27 mouse cellular contexts compared by ENCODE assay signal in the genomic region with DNA sequence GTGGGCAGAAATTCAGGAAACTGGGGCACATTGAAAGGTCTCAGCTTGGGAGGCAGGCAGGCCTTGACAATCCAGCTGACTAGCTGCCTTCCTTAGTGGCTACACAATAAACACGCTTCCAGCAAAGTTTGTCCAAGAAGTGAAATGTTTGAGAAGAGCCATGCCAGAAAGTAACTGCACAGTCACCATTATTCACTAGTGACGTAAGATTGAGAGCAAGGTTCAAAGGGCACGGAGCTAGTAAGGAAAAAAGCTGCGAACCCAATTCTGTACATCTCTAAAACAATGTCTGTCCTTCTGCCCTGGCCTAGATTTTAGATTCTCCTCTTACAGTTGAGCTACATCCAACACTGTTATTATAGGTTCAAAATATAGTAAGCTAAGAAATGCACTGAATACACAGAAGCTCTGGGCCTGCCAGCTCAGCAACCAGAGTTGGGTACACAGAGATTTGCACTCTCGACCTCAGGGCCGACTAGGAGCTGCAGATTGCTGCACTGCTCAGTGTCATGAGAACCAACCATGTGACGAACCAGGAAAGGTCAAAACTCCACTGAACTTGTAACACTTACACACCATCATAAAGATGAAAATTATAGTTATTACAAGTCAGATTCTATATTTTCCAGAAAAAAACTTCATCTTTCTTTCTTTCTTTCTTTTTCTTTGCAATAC. TPM values are rescaled to one million over a fixed set of nuclear protein-coding genes. Genes with fewer than 3 reads are reported as not detected.
DNase-seq lines count a peak whose midpoint lies in the region; ATAC-seq and TF ChIP-seq lines count a peak whose summit lies in the region.
"Had no signal": no experiment of that assay in that cellular context is flagged by ENCODE, and none has a peak within 500 bp of the region (broad histone marks: within the 10 kb centered on the region; RNA-seq: fewer than 3 reads in every experiment).

No protein-coding gene starts in this region.

- no peak overlapping the region for H3K4me3 ChIP-seq in kidney, embryonic 15.5 days (replicated peaks)
- no peak overlapping the region for H3K4me3 ChIP-seq in liver, embryonic 12.5 days
- no peak overlapping the region for H3K4me3 ChIP-seq in liver, embryonic 16.5 days (ENCODE audit: low read depth, low read length)
- no peak overlapping the region for H3K4me3 ChIP-seq in lung, postnatal 0 days (ENCODE audit: low read depth, low read length)
- H3K4me3 ChIP-seq: embryonic facial prominence, embryonic 12.5 days; forebrain, embryonic 10.5 days; hindbrain, embryonic 10.5 days; hindbrain, embryonic 15.5 days; left cerebral cortex, adult 2 months; limb, embryonic 12.5 days; midbrain, embryonic 13.5 days; neural tube, embryonic 13.5 days had no signal

- ATAC-seq in kidney, embryonic 15.5 days (replicated peaks; ENCODE audit: low FRiP score): no peak
- no peak for ATAC-seq in liver, embryonic 12.5 days
- ATAC-seq in liver, embryonic 16.5 days (ENCODE audit: low read depth): peak; percentile 53
- ATAC-seq in lung, postnatal 0 days: no peak
- ATAC-seq in erythroid progenitor cell, adult 5-6 weeks (replicated peaks; ENCODE audit: low FRiP score, poor library complexity, severe bottlenecking): no peak
- ATAC-seq: forebrain, embryonic 16.5 days; inflammation-experienced regulatory T-cells, adult 6 months; midbrain, embryonic 13.5 days; Patski had no signal

- H3K36me3 ChIP-seq in kidney, embryonic 15.5 days: no peaks in the 10 kb centered on the region
- H3K36me3 ChIP-seq in liver, embryonic 12.5 days: no peaks in the 10 kb centered on the region
- H3K36me3 ChIP-seq in liver, embryonic 16.5 days (ENCODE audit: control insufficient read depth, insufficient read depth): no peaks in the 10 kb centered on the region
- H3K36me3 ChIP-seq in lung, postnatal 0 days (ENCODE audit: insufficient read depth, low read length): no peaks in the 10 kb centered on the region
- H3K36me3 ChIP-seq: embryonic facial prominence, embryonic 12.5 days; forebrain, embryonic 10.5 days; hindbrain, embryonic 10.5 days; hindbrain, embryonic 15.5 days; limb, embryonic 12.5 days; midbrain, embryonic 13.5 days; neural tube, embryonic 13.5 days; stomach, embryonic 15.5 days had no signal

- no peak overlapping the region for H3K4me2 ChIP-seq in kidney, embryonic 15.5 days
- no peak overlapping the region for H3K4me2 ChIP-seq in liver, embryonic 12.5 days
- H3K4me2 ChIP-seq in liver, embryonic 16.5 days (ENCODE audit: low read depth, low read length): no peak overlapping the region
- no peak overlapping the region for H3K4me2 ChIP-seq in lung, postnatal 0 days (replicated peaks; ENCODE audit: low read depth, low read length)
- H3K4me2 ChIP-seq: embryonic facial prominence, embryonic 12.5 days; hindbrain, embryonic 15.5 days; midbrain, embryonic 13.5 days; neural tube, embryonic 13.5 days had no signal

- no peak overlapping the region for H3K27ac ChIP-seq in kidney, embryonic 15.5 days
- H3K27ac ChIP-seq in liver, embryonic 12.5 days: peak overlapping the region; percentile 49; the same call in 1 of the 2 replicates
- no peak overlapping the region for H3K27ac ChIP-seq in liver, embryonic 16.5 days (ENCODE audit: low read length)
- H3K27ac ChIP-seq in lung, postnatal 0 days (ENCODE audit: low read length): no peak overlapping the region
- H3K27ac ChIP-seq: embryonic facial prominence, embryonic 12.5 days; forebrain, embryonic 10.5 days; hindbrain, embryonic 10.5 days; hindbrain, embryonic 15.5 days; left cerebral cortex, adult 2 months; limb, embryonic 12.5 days; macrophage; midbrain, embryonic 13.5 days; neural tube, embryonic 13.5 days; stomach, embryonic 15.5 days had no signal

- H3K9me3 ChIP-seq in kidney, embryonic 15.5 days (replicated peaks): no peaks in the 10 kb centered on the region
- H3K9me3 ChIP-seq in liver, embryonic 12.5 days (replicated peaks): no peaks in the 10 kb centered on the region
- H3K9me3 ChIP-seq in liver, embryonic 16.5 days (replicated peaks; ENCODE audit: control insufficient read depth, low read length): no peaks in the 10 kb centered on the region
- H3K9me3 ChIP-seq in lung, postnatal 0 days (ENCODE audit: low read length): no peaks in the 10 kb centered on the region
- H3K9me3 ChIP-seq: embryonic facial prominence, embryonic 12.5 days; forebrain, embryonic 10.5 days; hindbrain, embryonic 10.5 days; hindbrain, embryonic 15.5 days; limb, embryonic 12.5 days; midbrain, embryonic 13.5 days; neural tube, embryonic 13.5 days; stomach, embryonic 15.5 days had no signal

- no peak for TF ChIP-seq CTCF in lung, postnatal 0 days (IDR thresholded peaks at IDR 0.05)

- peak; percentile 41 to 43 for DNase-seq in kidney, adult 8-10 months
- DNase-seq in liver: no peak
- DNase-seq in lung, postnatal 0 days (ENCODE audit: low spot score): no peak
- DNase-seq in frontal cortex, postnatal 36 days (ENCODE audit: low spot score in 2 of 2): no peak
- DNase-seq: adrenal gland, postnatal 14 days; cerebellum, adult 11-12 months; cerebellum, adult 9-11 months; embryo, embryonic 11 days; heart, postnatal 14 days; lung, adult 18-20 months had no signal

- 73% methylated on average over 7 of the region's 7 CpGs for WGBS in kidney, embryonic 15.5 days
- WGBS in liver, embryonic 12.5 days (ENCODE audit: insufficient replicate concordance): 64% methylated on average over 7 of the region's 7 CpGs
- WGBS in liver, embryonic 16.5 days (ENCODE audit: insufficient replicate concordance): 65% methylated on average over 7 of the region's 7 CpGs
- WGBS in lung, postnatal 0 days: 76% methylated on average over 7 of the region's 7 CpGs

- 0 out of 2 replicates have a peak, but pooled peaks cover 3% of the 10 kb centered on the region for H3K27me3 ChIP-seq in kidney, embryonic 15.5 days
- 0 out of 2 replicates have a peak, but pooled peaks cover under 1% of the 10 kb centered on the region for H3K27me3 ChIP-seq in liver, embryonic 12.5 days (replicated peaks)
- H3K27me3 ChIP-seq in liver, embryonic 16.5 days (ENCODE audit: control insufficient read depth, insufficient read depth, low read depth, low read length): no peaks in the 10 kb centered on the region
- no peaks in the 10 kb centered on the region for H3K27me3 ChIP-seq in lung, postnatal 0 days (replicated peaks; ENCODE audit: insufficient read depth, low read length)
- H3K27me3 ChIP-seq: embryonic facial prominence, embryonic 12.5 days; hindbrain, embryonic 15.5 days; Patski; stomach, embryonic 15.5 days had no signal

- H3K9ac ChIP-seq in kidney, embryonic 15.5 days: no peak overlapping the region
- H3K9ac ChIP-seq in liver, embryonic 12.5 days: 0 out of 2 replicates have a peak overlapping the region, but pooled peaks have one; percentile 17
- H3K9ac ChIP-seq in liver, embryonic 16.5 days (ENCODE audit: low read depth, low read length): no peak overlapping the region
- no peak overlapping the region for H3K9ac ChIP-seq in lung, postnatal 0 days (replicated peaks; ENCODE audit: low read depth)
- H3K9ac ChIP-seq: embryonic facial prominence, embryonic 12.5 days; hindbrain, embryonic 15.5 days; limb, embryonic 12.5 days; midbrain, embryonic 13.5 days; stomach, embryonic 15.5 days had no signal

- TF ChIP-seq EP300 in lung, postnatal 0 days (IDR thresholded peaks at IDR 0.05): no peak

- H3K4me1 ChIP-seq in kidney, embryonic 15.5 days: peaks cover 18% of the 10 kb centered on the region
- peaks cover 40% of the 10 kb centered on the region for H3K4me1 ChIP-seq in liver, embryonic 12.5 days
- peaks cover 14% of the 10 kb centered on the region for H3K4me1 ChIP-seq in liver, embryonic 16.5 days (ENCODE audit: control insufficient read depth, low read depth, low read length)
- peaks cover 6% of the 10 kb centered on the region; the same call in 1 of the 2 replicates for H3K4me1 ChIP-seq in lung, postnatal 0 days (ENCODE audit: insufficient read depth, low read depth, low read length)

RNA-seq across cellular contexts. Expression of a gene that starts 2.1 kb away (rescaled TPM):
- polyA plus RNA-seq in kidney, embryonic 15.5 days (2015; fragmentation: Nextera tagmentation; extraction: Ambion mirVana): 37.7 and 42.8 TPM in 2 replicates
- 25.2 and 26.1 TPM in 2 replicates for polyA plus RNA-seq in liver, embryonic 12.5 days (2016; fragmentation: Nextera tagmentation; extraction: Ambion mirVana)
- polyA plus RNA-seq in liver, embryonic 16.5 days (2015; fragmentation: Nextera tagmentation; extraction: Ambion mirVana): 15.3 and 15.6 TPM in 2 replicates
- 19.5 and 21.0 TPM in 2 replicates for polyA plus RNA-seq in lung, postnatal 0 days (2015; fragmentation: Nextera tagmentation; extraction: Ambion mirVana)
- 7.2 and 7.5 TPM in 2 replicates for total RNA-seq in erythroid progenitor cell, adult 5-6 weeks (2015; ENCODE audit: low replicate concordance)
- 5.9 and 8.8 TPM in 2 replicates for total RNA-seq in erythroid progenitor cell, adult 5-6 weeks (2017; ENCODE audit: low replicate concordance)

RNA-seq across cellular contexts. Expression of a gene that starts 21.0 kb away (rescaled TPM):
- 163 and 170 TPM in 2 replicates for polyA plus RNA-seq in kidney, embryonic 15.5 days (2015; fragmentation: Nextera tagmentation; extraction: Ambion mirVana)
- polyA plus RNA-seq in liver, embryonic 12.5 days (2016; fragmentation: Nextera tagmentation; extraction: Ambion mirVana): 136 and 138 TPM in 2 replicates
- polyA plus RNA-seq in liver, embryonic 16.5 days (2015; fragmentation: Nextera tagmentation; extraction: Ambion mirVana): 58.1 and 62.3 TPM in 2 replicates
- polyA plus RNA-seq in lung, postnatal 0 days (2015; fragmentation: Nextera tagmentation; extraction: Ambion mirVana): 48.5 and 49.4 TPM in 2 replicates
- total RNA-seq in erythroid progenitor cell, adult 5-6 weeks (2015; ENCODE audit: low replicate concordance): 26.3 and 27.2 TPM in 2 replicates
- 23.9 and 36.6 TPM in 2 replicates for total RNA-seq in erythroid progenitor cell, adult 5-6 weeks (2017; ENCODE audit: low replicate concordance)

Comparison
In these comparisons a context has a peak if more than half of its experiments do, and no peak if none do; other contexts are left out.
1. DNase-seq: peak in kidney, adult 8-10 months (2 of 2); none in liver (single experiment), lung, postnatal 0 days (single experiment) and frontal cortex, postnatal 36 days (0 of 2).